In the genomic region with DNA sequence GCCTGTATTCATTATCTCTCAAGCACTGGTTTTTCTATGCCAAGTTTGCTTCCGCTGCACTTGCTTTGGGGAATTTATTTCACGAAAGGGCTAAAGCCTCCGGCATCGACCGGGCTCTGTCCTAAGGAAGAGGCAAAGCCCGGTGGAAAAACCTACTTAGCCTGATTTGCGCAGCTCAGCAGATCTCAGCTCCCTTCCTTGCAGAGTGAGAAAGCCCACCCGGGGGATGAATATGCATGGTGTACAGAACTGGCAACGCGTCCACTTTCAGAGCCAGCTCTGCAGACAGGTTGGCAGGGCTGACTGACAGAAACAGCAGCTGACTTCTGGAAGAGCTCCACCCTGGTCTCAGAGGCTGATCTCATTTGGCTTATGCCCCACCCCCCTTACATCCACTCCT, we compare ENCODE assay signal across 14 mouse cellular contexts.
DNase-seq lines count a peak whose midpoint lies in the region; ATAC-seq and TF ChIP-seq lines count a peak whose summit lies in the region.
"Had no signal": no experiment of that assay in that cellular context is flagged by ENCODE, and none has a peak within 500 bp of the region (broad histone marks: within the 10 kb centered on the region; RNA-seq: fewer than 3 reads in every experiment).

No protein-coding gene starts in this region.

- 57% methylated on average over 10 of the region's 10 CpGs for WGBS in forebrain, embryonic 11.5 days
- 71% methylated on average over 10 of the region's 10 CpGs for WGBS in forebrain, embryonic 10.5 days
- 53% methylated on average over 10 of the region's 10 CpGs for WGBS in neural tube, embryonic 13.5 days
- WGBS in forebrain, postnatal 0 days = 11% methylated on average over 10 of the region's 10 CpGs

- no peak overlapping the region for H3K27ac ChIP-seq in forebrain, embryonic 11.5 days (ENCODE audit: low read depth, low read length)
- H3K27ac ChIP-seq in forebrain, embryonic 10.5 days = no peak overlapping the region
- no peak overlapping the region for H3K27ac ChIP-seq in neural tube, embryonic 13.5 days (replicated peaks)
- H3K27ac ChIP-seq in forebrain, postnatal 0 days (ENCODE audit: low read depth, low read length) = peak overlapping the region; percentile 55; the same call in 1 of the 2 replicates
- H3K27ac ChIP-seq: left cerebral cortex, adult 2 months; lung, embryonic 15.5 days had no signal

- no peak overlapping the region for H3K9ac ChIP-seq in forebrain, embryonic 11.5 days (ENCODE audit: low read length)
- no peak overlapping the region for H3K9ac ChIP-seq in neural tube, embryonic 13.5 days
- H3K9ac ChIP-seq in forebrain, postnatal 0 days = no peak overlapping the region
- H3K9ac ChIP-seq: lung, embryonic 15.5 days had no signal

- DNase-seq in forebrain, embryonic 11.5 days (ENCODE audit: low spot score) = no peak
- no peak for DNase-seq in forebrain, embryonic 10.5 days (ENCODE audit: extremely low spot score, low spot score)
- no peak for DNase-seq in neural tube, embryonic 10.5 days (ENCODE audit: extremely low spot score, low spot score)
- DNase-seq in forebrain, postnatal 0 days = peak; percentile 84
- DNase-seq in retina, embryonic 14.5 days (ENCODE audit: low spot score) = peak; percentile 45
- no peak for DNase-seq in frontal cortex, postnatal 36 days (ENCODE audit: low spot score in 2 of 2)
- no peak for DNase-seq in spleen, postnatal 36 days (ENCODE audit: low spot score in 2 of 2)
- DNase-seq: cerebellum, adult 11-12 months; gastrocnemius, postnatal 10 days; kidney, adult 2 months; thymus, adult 2 months had no signal

- 0 out of 2 replicates have a peak, but pooled peaks have one; percentile 27 for ATAC-seq in forebrain, embryonic 11.5 days (replicated peaks; ENCODE audit: low FRiP score)
- ATAC-seq in neural tube, embryonic 13.5 days (ENCODE audit: low read depth) = peak; percentile 69
- ATAC-seq in forebrain, postnatal 0 days = peak; percentile 96

- no peaks in the 10 kb centered on the region for H3K4me1 ChIP-seq in forebrain, embryonic 11.5 days (replicated peaks; ENCODE audit: control insufficient read depth, insufficient read depth, low read length)
- H3K4me1 ChIP-seq in forebrain, embryonic 10.5 days = peaks cover 16% of the 10 kb centered on the region
- no peaks in the 10 kb centered on the region; the same call in 1 of the 2 replicates for H3K4me1 ChIP-seq in neural tube, embryonic 13.5 days (replicated peaks)
- peaks cover 6% of the 10 kb centered on the region; the same call in 1 of the 2 replicates for H3K4me1 ChIP-seq in forebrain, postnatal 0 days (ENCODE audit: insufficient read depth)
- H3K4me1 ChIP-seq: lung, embryonic 15.5 days had no signal

- TF ChIP-seq CTCF in forebrain, postnatal 0 days (IDR thresholded peaks at IDR 0.05; ENCODE audit: low read depth) = no peak

- no peak overlapping the region for H3K4me2 ChIP-seq in forebrain, embryonic 11.5 days (ENCODE audit: low read depth, low read length, severe bottlenecking)
- H3K4me2 ChIP-seq in neural tube, embryonic 13.5 days = no peak overlapping the region
- H3K4me2 ChIP-seq in forebrain, postnatal 0 days (ENCODE audit: low read depth) = 0 out of 2 replicates have a peak overlapping the region, but pooled peaks have one; percentile 26
- H3K4me2 ChIP-seq: lung, embryonic 15.5 days had no signal

- H3K4me3 ChIP-seq in forebrain, embryonic 11.5 days (ENCODE audit: low read depth, low read length) = no peak overlapping the region
- no peak overlapping the region for H3K4me3 ChIP-seq in forebrain, embryonic 10.5 days
- no peak overlapping the region for H3K4me3 ChIP-seq in neural tube, embryonic 13.5 days
- no peak overlapping the region for H3K4me3 ChIP-seq in forebrain, postnatal 0 days (ENCODE audit: low read depth, low read length)
- H3K4me3 ChIP-seq: left cerebral cortex, adult 2 months; lung, embryonic 15.5 days had no signal

- no peaks in the 10 kb centered on the region for H3K27me3 ChIP-seq in forebrain, embryonic 11.5 days (ENCODE audit: control insufficient read depth, insufficient read depth, low read length)
- H3K27me3 ChIP-seq in forebrain, embryonic 10.5 days (ENCODE audit: poor library complexity, severe bottlenecking) = no peaks in the 10 kb centered on the region
- H3K27me3 ChIP-seq in neural tube, embryonic 13.5 days = no peaks in the 10 kb centered on the region
- H3K27me3 ChIP-seq in forebrain, postnatal 0 days (ENCODE audit: insufficient read depth, low read length) = no peaks in the 10 kb centered on the region
- H3K27me3 ChIP-seq: lung, embryonic 15.5 days had no signal

- H3K9me3 ChIP-seq in forebrain, embryonic 11.5 days (ENCODE audit: control insufficient read depth, low read length) = no peaks in the 10 kb centered on the region
- no peaks in the 10 kb centered on the region for H3K9me3 ChIP-seq in forebrain, embryonic 10.5 days
- H3K9me3 ChIP-seq in neural tube, embryonic 13.5 days = no peaks in the 10 kb centered on the region
- H3K9me3 ChIP-seq in forebrain, postnatal 0 days (ENCODE audit: low read length) = no peaks in the 10 kb centered on the region
- H3K9me3 ChIP-seq: lung, embryonic 15.5 days had no signal

- no peaks in the 10 kb centered on the region for H3K36me3 ChIP-seq in forebrain, embryonic 11.5 days (ENCODE audit: control insufficient read depth, insufficient read depth, low read length)
- no peaks in the 10 kb centered on the region; the same call in 1 of the 2 replicates for H3K36me3 ChIP-seq in forebrain, embryonic 10.5 days (replicated peaks)
- H3K36me3 ChIP-seq in neural tube, embryonic 13.5 days = peaks cover 17% of the 10 kb centered on the region
- no peaks in the 10 kb centered on the region for H3K36me3 ChIP-seq in forebrain, postnatal 0 days (ENCODE audit: insufficient read depth)
- H3K36me3 ChIP-seq: lung, embryonic 15.5 days had no signal

Comparison
In these comparisons a context has a peak if more than half of its experiments do, and no peak if none do; other contexts are left out.
1. DNase-seq: peak in forebrain, postnatal 0 days (single experiment) and retina, embryonic 14.5 days (single experiment); none in forebrain, embryonic 11.5 days (single experiment), forebrain, embryonic 10.5 days (single experiment), neural tube, embryonic 10.5 days (single experiment), frontal cortex, postnatal 36 days (0 of 2) and spleen, postnatal 36 days (0 of 2).
2. ATAC-seq: peak in every context shown above with its lines; median percentile 96 in forebrain, postnatal 0 days; 69 in neural tube, embryonic 13.5 days; 27 in forebrain, embryonic 11.5 days.